Mouse (Mus musculus) heart, adult 18-20 months (tissue): ENCODE results near the gene Kdm4b. TPM values are rescaled to one million over a fixed set of nuclear protein-coding genes. Genes with fewer than 3 reads are reported as not detected.
A peak's percentile ranks its signal among the peaks of the same experiment; 100 is the strongest.

Source experiments
- DNase-seq, 2 experiments: peaks; one replicate each; pipeline ENCODE4 v3.0.0; 2021 to 2022; ENCODE audit warnings: mixed read lengths in 1 of 2
- total RNA-seq, 2 experiments: library from RNA; stranded (reverse); gene quantifications; 2 replicates each; pipeline ENCODE4 v1.2.3; 2021

Gene Kdm4b
- total RNA-seq, 2 experiments from 2014 or later, result 29.6 to 30.3 TPM

DNA sequence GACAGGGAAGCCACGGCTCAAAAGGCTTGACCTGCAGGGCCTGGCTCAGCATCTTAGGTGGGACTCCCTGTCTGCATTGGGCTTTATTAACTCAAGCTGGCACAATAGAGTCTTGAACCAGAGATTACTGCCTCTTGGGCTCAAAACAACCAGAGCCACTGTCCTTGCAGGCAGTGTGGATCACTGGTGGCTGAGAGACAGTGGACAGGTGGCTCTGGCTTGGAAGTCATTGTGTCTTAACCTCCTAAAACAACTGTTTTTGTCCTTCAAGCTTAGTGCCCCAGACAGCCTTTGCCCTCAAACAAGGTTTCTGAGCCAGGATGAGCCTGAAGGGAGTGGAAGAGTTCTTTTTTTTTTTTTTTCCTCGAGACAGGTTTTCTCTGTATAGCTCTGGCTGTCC lies 19.5 kb downstream of the Kdm4b start:
- no peak for DNase-seq

DNA sequence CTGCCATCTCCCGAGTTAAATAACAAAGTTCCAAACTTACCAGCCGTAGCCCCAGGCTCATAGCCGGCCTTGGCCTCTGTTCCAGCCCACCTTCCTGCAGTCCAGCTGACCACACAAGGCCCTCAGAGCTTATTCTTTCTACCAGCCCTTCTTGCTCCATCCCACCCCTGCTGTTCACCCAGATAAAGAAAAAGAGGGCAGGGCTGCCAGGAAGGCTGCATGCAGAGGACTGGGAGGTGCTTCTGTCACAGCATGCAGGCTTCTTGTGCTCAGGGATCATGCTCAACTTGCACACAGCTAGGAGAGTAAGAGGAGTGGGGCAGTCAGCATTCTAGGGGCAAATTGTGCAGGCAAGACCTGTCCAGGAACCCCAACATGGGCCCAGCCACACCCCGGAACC lies 22.3 kb downstream of the Kdm4b start:
- DNase-seq, result no peak

DNA sequence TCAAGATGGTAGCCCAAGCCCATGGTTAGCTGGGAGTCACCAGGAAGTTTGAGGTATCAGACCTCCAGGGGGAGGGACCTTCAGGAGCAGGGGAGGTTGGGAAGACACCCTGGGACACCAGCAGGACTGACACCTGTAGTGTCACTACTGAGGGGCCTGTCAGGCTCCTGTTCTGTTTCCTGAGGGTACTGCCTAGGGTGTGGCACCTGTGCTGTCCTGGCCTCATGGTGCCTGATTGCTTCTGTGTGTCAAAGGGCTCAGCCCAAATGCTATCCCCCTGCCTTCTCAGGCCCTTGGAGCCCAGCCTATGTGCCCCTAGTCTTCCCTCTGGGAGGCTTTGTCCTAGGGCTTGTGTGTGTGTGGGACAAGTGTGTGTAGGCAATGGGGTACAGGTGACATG lies 22.7 kb downstream of the Kdm4b start:
- DNase-seq, result no peak

DNA sequence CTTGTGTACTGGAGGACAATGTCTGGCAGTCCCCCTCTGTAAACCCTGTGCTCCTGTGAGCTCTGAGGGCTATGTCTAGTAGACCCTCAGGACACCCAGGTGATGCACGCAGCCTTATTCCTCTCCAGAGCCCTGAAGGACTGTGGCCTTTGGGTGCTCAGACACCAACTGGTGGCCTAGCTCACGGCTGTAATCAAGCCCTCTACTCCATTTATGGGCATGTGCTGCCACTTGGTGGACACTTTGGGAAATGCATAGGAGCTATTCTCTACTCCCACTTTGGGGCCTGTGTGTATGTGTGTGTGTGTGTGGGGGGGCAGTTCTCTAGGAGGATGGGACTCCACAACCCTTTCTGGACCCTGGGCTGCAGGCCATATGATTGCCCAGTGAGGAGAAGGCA lies 24.8 kb downstream of the Kdm4b start:
- peak; percentile 70 to 96 for DNase-seq

DNA sequence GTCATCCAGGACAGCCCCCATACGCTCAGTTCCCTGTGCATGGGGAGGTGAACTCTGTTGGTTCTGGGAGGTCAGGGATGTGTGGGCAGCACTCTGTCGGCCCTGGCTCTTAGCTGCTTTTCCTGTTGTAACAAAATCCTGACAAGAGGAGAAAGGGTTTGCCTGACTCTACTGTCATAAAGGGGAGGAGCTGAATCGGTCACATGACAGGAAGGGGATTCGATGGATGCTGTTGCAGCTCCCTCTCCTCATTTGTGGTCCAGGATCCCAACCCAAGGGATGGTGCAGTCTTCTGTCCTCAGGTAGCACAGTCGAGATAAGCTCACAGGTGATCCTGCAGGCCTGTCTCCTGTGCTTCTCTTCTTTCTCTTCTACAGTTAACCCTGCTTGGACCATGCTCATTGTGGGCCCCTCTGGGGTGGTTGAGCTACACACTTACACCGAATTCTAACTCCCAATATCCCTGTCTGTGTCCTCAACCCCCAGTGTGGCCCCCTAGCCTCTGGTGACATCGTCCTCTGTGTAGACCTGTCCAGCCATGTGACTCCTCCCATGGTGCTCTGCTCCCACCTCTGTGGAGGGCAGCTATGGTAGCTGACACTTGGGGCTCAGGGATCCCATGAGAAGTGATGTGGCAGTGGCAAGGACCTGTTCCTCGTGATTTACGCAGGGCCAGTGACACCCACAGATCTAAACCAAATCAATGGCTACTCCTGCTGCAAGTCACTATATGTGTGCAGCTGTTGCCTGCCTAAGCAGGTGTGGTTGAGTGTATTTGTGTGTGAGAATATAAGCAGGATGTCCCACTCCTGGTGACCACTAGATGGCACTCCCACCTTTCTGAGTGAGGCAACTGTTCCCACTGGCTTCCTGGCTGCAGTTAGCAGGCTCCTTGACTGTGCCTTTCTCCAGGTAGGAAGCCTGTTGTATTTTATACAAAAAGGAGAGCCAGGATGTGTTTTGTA lies 31.3 kb downstream of the Kdm4b start:
- DNase-seq, result peak; percentile 68 to 81

DNA sequence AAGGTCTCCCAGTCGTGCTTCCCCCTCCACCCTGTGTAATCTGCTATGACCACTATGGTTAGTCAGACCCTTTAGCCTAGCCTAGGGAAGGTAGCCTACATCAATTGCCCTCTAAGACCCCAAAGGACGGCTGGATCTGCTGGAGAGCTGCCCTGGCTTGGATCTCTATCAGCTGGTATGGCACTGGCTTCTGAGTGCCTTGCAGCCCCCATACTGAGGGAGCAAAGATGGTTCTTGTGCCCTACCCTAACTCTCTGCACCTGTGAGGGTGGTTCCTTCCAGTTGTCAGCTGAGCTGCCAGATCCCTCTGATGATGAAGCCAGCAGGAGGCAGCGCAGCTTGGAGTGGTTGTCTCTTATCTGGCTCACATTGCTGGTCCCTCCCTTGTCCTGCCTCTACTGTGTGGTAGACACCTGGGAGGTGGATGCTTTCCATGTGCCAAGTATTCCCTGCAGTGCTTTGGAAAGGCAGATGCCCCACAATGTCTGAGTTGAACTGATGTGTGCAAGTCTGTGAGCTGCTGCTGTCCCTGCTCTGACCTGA lies 33.4 kb downstream of the Kdm4b start:
- DNase-seq, result no peak

DNA sequence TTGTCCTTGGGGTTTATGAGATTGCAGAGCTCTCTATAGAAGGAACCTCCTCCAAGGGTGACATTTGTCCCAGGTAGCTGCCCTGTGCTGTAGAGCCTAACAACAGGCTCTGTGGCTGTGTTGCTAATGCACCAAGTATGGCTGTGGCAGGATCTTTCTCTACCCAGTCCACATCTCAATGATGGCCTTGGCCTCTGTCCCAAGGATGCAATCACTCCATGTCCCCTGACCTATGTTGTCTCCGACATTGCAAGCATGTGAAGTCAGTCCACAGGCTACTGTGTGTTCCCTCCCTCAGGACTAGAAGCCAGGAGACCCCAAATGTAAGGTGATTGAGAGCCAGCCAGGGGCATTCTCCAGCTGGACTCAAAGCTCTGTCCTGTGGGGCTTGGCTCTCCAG lies 34.0 kb downstream of the Kdm4b start:
- DNase-seq, result no peak

DNA sequence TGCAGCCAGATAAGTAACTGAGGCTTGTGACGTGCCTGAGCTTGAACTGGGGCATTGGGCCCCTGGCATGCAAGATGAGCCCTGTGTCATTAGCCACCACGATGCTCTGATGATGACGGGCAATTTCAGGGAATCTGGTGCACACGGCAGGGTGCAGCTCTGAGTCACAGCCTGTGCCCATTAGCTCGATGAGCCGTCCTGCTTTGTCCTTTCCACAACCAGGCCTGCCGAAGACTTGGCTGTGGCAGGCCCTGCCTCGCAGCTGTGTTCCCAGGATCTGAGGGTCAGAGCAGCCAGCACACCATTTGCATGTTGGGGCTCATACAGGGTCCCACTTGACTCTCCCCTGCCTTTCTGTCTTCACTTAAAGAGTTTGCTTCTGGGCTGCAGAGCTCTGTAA lies 34.6 kb downstream of the Kdm4b start:
- DNase-seq, result no peak

DNA sequence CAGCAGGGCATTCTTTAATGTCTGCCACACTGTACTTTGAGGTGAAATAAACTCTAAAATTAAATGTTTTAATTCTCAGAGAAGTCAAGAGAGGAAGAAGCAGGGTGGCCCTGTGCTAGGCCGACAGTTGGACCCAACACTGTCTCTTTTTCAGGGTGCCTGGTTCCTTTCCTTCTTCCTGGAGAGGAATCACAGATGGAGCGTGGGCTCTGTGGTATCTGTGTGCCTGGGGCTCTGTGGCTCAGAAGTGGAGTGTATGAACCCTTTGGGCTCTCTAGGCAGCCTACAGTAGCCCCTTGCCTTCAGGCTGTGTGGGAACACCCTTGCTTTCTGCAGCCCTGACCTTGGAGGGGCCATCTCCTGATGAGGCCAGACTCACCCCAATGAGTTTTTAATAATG lies 35.7 kb downstream of the Kdm4b start:
- no peak for DNase-seq

DNA sequence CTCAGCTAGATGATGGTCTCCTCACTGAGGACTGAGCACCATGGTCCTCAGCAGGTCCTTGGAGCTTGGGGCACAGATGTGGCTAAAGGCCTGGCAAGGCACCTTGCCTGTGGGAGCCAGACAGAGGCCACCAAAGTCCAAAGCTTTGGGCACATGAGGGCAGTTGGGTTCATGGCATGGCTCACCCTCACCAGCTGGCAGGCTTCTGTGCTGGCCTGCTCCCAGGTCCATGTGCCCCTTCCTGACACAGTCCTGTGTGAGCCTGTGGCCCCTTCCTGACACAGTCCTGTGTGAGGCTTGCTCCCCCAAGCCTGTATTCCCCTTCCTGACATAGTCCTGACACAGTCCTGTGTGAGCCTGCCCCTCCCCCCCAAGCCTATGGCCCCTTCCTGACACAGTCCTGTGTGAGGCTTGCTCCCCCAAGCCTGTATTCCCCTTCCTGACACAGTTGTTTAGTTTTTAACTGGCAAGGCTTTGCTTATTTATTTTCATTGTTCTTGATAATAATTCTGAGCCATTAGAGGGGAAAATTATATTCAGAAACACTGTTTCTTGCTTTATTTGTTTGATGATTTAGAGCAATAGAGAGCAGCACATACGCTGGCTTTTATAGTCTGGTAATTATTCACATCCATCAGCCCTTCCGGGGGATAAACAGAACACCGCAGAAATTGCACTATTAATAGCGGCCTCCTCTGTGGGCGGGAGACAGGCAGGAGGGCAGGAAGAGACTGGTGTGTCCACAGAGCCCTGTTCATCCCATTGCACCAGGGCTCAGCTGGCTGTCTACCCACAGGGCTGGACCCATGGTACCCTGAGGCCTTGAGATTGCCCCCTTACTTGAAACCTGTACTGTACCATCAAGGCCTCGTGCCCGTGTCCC lies 40.2 kb downstream of the Kdm4b start:
- no peak for DNase-seq

DNA sequence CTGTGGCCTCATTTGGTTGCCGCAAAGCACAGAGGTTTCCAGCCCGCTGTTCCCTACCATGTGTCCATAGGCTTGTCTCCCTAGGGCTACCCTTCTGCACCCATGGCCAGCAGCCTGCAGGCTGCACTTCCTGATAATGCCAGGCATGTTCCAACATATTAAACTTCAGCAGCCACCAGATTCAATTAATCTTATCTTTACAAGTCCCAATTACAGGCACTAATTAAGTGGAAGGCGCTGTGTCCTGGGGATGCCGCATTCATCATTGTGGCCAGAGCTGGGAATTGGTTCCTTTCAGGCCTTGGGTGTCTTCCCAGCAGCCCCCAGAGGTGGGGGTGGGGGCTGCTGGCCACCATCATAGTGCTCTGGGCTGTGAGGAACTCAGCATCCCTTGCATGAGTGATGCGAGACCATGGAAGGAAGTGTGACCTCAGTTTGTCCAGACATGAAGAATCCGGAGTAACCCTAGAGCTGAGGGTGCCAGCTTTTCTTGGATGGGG lies 42.5 kb downstream of the Kdm4b start:
- no peak for DNase-seq

DNA sequence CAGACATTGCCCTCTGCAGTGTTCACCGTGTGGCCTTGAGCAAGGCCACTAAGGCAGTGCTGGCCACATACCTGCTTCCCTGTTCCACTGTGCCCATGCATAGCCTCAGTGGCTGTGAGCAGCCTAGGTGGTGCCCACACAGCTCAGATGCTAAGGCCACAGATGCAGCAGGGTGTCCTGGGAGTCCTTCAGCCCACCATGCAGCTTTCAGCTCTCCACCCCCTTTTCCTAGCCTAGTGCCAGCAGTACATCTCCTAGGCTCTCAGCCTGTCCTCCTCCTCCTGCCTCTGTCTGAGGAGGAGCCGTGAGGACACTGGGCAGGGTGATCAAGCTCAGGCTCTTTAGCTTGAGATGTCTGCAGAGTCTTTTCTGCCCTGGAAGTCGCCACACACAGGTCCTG lies 44.2 kb downstream of the Kdm4b start:
- DNase-seq, result no peak

DNA sequence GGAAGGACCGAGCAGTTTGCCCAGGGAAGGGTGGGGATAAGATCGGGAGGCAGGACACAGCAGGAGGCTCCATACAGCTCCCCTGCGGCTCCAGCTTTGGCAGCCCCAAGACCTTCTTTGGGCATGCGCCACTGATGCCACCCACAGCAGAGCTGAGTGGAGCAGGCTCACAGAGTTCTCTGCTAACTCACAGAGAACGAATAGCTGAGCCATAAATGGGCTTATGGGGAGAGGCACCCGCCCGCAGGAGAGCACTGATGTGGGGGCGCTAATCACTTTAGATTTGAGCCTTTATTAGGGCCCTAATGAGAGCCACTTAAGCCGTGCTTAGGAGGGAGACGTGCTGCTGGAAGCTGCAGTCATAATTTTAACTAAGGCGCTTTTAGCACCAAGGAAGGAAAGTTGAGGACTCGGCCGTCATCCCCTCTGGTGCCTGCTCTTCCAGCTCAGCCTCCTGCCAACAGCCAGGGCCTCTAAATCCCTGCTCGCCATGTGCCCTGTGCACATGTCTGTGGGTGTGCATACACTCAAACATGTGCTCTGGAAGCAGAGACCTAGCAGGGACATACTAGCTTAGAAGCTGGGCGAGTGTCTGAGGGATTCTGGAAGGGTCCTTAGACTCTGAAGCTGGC lies 45.3 kb downstream of the Kdm4b start:
- DNase-seq, result no peak

DNA sequence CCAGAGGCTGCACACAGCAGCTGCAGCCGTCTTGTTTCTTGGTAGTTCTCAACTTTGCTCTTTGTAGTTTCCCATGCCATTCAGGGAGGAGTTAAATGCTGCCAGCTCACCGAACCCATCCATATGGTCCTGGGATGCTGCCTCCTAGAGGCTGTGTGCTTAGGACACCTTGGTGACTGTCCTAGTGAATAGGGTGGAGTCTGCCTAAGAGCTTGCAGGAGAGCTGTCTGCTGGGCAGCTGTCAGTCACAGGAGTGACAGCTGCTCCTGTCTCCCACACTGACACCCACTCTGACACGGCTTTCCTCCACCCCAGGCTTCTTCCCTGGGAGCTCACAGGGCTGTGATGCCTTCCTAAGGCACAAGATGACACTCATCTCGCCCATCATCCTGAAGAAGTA lies 46.2 kb downstream of the Kdm4b start:
- no peak for DNase-seq

DNA sequence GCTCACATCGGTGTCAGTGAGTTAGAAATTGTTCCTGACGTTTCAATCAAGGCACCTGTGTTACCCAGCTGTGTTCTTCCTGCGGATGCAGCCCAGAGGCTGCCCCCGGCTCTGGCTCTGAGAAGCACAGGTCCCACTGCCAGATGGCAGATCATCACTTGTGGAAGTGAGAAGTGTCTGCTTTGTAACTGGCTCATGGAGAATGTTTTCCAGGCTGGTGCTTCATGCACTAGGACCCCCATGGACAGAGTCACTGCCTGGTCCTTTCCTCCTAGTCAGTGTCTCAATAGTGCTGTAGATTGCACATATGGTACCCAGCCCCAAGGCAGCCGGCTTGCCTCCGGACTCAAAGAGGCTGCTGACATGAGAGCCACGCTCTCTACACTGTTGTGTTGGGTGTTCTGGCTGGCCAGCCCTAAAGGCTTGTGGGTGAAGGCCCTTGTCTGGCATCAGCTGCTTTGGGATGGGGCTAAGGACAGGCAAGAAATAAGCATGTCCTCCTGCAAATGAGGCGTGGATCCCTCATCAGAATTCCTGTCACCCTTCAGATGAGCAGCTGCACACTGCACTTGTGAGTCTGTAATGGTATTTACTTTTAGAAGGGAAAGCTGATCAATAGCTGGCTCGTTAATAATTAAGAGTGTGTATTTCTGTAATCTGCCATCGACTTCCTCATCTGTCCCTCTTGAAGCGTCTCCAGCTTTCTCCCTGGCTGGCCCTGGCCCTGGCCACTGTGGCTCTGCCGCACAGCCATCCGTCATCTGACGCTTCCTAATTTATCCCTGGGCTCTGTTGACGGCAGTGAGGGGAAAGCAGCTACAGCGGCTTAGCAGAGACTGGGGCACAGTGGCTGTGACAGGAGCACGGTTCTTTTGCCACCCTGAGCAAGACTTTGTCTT lies 47.5 kb downstream of the Kdm4b start:
- DNase-seq, result peak; percentile 36 to 47

DNA sequence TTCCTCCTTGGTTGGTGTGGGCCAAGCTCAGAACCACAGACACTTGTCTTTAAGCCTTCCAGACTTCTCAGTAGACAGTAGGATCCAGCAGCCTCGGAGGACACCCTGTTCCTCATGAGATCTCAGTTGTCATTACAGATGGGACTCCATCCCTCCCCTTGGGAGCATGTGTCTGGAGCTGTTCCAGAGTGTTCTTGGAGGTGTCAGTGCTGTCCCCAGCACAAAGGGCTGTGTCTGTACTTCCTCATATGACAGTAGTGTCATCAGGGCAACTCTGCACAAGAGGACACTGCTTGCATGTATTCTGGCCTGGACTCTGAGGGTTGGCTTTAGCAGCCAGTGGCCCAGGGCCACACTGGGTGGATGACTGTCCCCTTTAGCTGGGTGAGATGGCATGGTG lies 49.0 kb downstream of the Kdm4b start:
- DNase-seq, result peak; percentile 43 to 55

DNA sequence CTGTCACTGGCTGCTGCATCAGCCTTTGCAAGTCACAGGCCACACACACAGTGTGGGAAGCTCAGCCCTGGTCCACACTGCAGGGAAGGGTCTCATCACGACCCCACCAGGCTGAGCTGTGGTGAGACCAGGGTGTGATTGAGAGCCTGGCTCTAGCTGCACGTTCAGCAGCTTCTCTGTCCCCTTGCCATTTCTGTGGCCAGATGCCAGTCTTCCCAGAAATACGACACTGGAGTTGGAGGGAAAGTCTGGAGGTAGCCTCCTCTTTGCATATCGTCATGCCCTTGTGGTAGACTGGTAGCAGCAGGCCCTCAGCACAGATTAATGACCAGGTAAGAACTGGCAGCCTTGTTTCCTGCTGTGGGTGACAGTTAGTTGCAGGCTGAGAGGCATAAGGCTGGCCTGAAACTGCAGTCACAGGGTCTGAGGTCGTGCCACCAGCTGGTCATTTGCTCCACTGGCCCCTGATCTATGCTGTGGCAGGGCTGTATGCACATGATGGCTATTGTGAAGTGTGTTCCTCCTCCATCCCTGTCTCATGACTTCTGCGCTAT lies 53.5 kb downstream of the Kdm4b start:
- peak in 1 of 2 experiments; percentile 19 for DNase-seq

DNA sequence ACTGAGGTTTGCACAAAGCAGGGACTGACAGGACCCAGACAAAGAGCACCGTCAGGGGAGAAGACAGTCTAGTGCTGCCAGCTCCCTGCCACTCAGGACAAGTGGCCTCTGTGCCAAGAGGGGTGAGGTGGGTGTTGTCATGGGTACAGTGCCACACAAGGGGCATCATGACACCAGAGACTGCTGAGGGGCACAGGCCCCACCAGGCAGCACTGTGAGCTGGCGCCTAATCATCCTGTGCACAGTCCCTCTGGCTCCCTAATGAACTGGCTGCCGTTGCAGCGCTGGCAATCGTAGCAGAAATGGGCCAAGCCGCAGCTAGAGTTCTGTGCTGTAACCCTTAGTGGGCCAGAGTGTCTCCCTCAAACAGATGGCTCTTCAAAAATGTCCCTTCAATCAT lies 54.4 kb downstream of the Kdm4b start:
- DNase-seq, result no peak

DNA sequence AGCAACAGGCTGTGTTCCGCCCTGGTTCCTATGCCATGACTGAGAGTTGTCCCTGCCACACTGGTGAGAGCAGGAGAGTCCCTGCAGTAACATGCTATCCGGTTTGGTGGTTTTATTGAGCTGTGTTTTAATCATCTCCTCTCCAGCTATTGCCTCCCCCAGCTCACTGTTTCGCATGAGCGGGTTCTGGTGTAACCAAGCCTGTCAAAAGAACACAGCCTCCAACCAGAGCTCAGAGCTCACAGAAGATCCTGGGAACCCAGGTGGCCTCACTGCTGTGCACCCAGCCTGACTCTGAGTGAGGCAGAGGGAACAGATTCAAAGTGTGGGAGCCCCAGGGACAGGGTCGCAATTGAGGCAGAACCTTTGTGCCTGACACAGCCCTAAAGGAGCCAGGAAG lies 55.3 kb downstream of the Kdm4b start:
- DNase-seq, result no peak

DNA sequence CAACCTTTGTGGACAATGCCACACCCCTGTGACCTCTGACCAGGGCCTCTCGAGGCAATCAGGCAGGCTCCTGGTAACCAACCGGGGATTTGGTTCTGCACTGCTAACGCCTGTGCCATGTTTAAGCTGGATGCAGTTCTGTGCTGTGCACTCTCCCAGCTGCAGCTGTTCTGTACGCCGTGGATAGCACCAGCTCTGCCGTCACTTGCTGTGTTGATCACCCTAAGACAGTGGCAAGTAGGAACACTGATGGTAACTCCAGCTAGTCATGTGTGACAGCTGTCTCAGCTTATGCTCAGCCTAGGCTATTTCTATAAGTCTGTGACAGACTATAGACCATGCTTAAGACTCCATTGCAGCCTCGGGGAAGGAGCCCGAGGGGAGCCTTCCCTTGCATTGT lies 57.1 kb downstream of the Kdm4b start:
- DNase-seq, result no peak

DNA sequence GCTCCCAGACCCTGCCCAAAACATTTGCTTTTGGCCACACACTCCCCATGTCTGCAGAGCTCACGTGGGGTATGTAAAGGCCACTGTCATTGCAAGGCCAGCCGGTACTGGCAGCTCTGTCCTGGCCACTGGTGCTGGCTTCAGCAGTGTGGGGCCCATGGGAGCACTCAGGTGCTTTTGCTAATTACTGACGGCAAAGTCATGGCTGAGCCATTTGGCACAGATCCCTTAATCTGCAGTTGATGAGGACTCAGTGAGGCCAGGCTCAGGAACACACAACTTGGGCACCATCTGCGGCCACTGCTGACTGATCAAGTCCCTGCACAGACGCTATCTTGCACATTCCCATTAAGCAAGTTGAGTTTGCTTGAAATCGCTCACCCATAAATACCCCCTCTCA lies 59.0 kb downstream of the Kdm4b start:
- no peak for DNase-seq
